Mouse (Mus musculus) left cerebral cortex, adult 2 months (tissue): ENCODE measurements around the gene Tgm5. TPM values are rescaled to one million over a fixed set of nuclear protein-coding genes. Genes with fewer than 3 reads are reported as not detected.

ENCODE experiments used
- DNase-seq, 2 experiments: peaks; one replicate each; pipeline ENCODE4 v3.0.0; 2021 to 2022; ENCODE audit warnings: low spot score in 2 of 2, mixed read lengths in 1 of 2; ENCODE audit errors: extremely low spot score in 1 of 2
- H3K27ac ChIP-seq: fragments of 200-600 bp; 2 replicates; pipeline ENCODE4 v1.8.1; 2022
- H3K4me3 ChIP-seq: fragments of 200-600 bp; 2 replicates; pipeline ENCODE4 v1.8.1; 2022
- CTCF ChIP-seq: fragments of 200-600 bp; IDR thresholded peaks from 2 replicates; pipeline ENCODE4 v1.8.1; 2022; ENCODE audit warnings: antibody characterized with exemption, mild to moderate bottlenecking, moderate library complexity
- intact Hi-C: fragments of 180-260 bp; cut with DNase I; formaldehyde crosslinking; loops from one replicate; pipeline ENCODE4 v1.15.1; 2025
- total RNA-seq, 2 experiments: library from RNA; stranded (reverse); gene quantifications; 2 replicates each; pipeline ENCODE4 v1.2.3; 2021

Gene Tgm5
- total RNA-seq, 2 experiments from 2014 or later, result not detected

DNA sequence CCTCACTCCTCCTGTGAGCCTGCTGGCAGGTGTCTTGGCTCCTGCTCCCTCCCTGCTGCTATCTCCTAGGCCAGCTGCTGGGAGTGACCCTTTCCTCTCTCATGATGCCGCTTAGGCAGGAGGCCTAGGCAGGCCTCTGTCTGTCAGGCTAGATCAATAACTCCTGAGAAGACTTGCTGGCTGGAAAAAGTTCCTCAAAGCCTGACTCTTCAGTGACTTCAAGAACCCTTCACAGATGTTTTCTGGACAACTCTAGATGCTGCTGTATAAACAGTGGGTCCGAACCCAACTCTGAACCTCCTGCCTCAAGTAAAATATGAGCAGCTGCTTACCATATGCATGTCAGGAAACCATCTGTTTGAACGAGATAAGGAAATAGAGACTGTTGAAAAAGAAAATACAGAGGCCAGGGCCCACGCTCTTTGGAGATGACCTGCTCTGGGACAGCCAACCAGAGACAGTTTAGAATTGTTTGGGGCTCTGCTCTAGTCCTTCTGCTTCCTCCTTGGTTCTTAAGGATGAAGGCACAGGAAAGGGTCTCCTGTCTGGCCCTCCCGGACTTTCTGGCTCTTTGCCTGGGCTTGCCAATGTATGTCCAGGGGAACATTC, 48.8 kb downstream of the Tgm5 start, which contains the start of gene Epb42:
Gene Epb42, minus strand, starts transcription at position 340 of the 609 bp plus-strand sequence.
- Histone ChIP-seq H3K4me3 (no peak within 1 kb of the TSS), H3K27ac (no peak within 1 kb of the TSS)
- no peak for TF ChIP-seq CTCF
- no peak for DNase-seq
- intact Hi-C loops, result no loop called here

DNA sequence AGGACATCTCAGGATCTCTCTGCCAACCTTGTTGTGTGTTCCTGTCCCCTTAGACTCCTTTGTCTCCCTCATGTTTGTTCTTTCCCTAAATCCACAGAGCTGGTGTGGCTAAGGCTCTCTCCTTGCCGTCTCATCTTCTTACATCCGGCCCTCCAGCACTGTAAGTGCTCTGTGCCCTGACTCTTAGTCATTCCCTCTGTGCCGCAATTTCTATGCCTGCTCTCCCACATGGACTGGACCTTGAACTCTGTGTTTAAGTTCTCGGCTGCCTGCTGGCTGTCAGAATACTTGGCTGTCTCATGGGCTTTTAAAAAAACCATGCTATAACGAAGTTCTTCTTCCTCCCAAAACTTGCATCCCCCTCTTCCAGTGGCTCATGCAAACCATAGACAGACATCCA, 62.7 kb downstream of the Tgm5 start:
- intact Hi-C loops, result no loop called here
- DNase-seq, result no peak
- TF ChIP-seq CTCF, result no peak

DNA sequence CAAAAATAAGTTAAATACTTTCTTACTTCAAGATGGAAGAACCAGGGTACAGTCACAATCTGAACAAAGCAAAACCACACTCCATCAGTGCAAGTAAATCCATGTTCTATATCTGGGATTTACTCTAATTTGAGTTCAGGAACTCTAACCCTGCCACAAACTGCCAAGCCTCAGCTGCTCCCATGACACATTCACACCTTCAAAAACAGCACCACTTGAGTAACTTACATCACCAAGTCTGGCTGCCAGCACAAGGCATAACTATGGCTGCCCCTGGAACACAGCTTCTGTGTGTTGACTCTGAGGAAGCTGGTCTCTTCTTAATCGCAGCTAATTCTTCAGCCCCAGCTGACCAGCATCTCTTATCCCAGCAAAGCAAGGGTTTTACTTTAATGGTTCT, 68.5 kb downstream of the Tgm5 start:
- DNase-seq, result no peak
- Histone ChIP-seq H3K4me3 (no peak overlapping the region), H3K27ac (no peak overlapping the region)
- TF ChIP-seq CTCF, result no peak
- intact Hi-C loops, result no loop called here

More for the DNA sequence above, 62.7 kb downstream of the Tgm5 start:
- H3K4me3 ChIP-seq, result no peak overlapping the region
- no peak overlapping the region for H3K27ac ChIP-seq

DNA sequence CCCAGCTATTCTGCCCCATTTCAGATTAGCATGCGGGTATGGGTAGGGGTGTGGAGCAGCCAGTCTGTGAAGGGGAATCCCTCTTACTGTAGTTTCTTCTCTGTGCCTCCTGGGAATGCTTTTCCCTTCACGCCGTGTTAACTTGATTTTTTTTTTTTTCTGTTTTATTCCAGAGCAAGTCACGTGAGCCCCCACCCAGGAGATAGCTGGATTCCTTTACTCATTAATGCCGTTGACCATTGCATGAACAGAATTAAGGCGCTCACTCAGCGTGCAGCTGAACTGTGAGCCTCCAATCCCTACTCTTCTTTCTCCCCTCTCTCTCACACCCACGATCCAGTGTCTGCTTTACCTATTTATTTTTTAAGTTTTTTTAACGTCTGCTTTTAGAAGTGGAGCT, 69.4 kb downstream of the Tgm5 start:
- Histone ChIP-seq H3K27ac (no peak overlapping the region), H3K4me3 (no peak overlapping the region)
- intact Hi-C loops, result no loop called here
- TF ChIP-seq CTCF, result no peak
- no peak for DNase-seq

DNA sequence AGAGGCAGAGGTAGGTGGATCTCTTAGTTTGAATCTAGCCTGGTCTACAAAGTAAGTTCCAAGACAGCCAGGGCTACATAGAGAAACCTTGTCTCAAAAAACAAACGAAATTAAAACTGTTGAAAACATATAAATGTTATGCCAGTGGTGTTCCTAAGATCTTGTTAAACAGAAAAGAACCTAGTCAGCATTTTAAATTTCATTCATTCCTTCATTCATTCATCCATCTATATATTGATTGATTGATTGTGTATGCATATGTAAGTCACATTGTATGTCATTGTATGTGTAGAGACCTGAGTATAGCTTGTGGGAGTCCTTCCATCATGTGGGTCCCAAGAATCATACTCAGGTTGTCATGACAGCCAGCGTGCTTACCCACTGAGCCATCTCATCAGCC, 70.1 kb downstream of the Tgm5 start:
- DNase-seq, result no peak
- no peak overlapping the region for H3K4me3 ChIP-seq
- intact Hi-C loops, result no loop called here
- no peak for TF ChIP-seq CTCF
- no peak overlapping the region for H3K27ac ChIP-seq

DNA sequence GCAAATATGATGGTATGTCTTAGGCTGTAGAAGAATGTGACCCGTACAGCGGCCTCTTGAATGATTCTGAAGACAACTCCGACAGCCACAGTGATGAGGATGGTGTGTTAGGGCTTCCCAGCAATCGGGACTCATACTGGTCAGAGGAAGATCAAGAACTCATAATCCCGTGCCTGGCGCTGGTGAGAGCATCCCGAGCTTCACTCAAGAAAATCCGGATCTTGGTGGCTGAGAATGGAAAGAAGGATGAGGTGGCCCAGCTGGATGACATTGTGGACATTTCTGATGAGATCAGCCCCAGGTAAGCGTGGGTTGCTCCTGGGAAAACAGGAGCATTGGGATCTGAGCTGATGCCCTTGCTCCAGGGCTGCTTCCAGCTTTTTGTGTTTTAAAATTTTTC, 73.0 kb downstream of the Tgm5 start:
- TF ChIP-seq CTCF, result no peak
- no peak for DNase-seq
- intact Hi-C loops, result no loop called here
- H3K4me3 ChIP-seq, result no peak overlapping the region
- no peak overlapping the region for H3K27ac ChIP-seq

DNA sequence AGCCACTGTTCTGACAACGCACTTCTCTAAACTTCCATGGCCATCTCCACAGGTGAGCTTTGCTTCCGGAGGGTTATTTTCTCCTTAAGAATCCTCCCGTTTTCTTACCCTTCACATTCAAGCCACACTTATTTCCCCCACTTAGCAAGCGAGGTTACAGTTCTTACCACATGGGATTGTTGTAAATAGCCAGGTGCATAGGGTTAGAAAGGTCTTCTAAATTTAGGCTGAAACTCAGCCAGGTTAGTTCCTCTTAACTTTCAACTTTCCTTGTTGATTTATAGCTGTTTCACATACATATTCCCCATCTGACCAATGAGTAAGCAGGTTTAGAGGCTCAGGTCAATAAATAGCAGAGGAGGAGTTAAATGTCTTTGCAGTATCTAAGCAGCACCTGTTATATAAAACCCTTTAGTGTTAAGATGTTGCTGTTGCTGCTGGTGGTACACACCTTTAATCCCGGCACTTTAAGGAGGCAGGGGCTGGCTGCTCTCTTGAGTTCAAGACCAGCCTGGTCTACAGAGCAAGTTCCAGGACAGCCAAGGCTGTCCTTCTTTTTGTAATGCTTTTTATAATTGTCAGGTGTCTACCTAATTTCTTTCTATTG, 76.5 kb downstream of the Tgm5 start:
- no peak for TF ChIP-seq CTCF
- Histone ChIP-seq H3K4me3 (peak overlapping the region; percentile 88), H3K27ac (no peak overlapping the region)
- no peak for DNase-seq
- intact Hi-C loops, result loop anchor here (2.0 kb wide), 1 partner anchor 32 kb away; the partner anchor contains the start of gene Tmem62

DNA sequence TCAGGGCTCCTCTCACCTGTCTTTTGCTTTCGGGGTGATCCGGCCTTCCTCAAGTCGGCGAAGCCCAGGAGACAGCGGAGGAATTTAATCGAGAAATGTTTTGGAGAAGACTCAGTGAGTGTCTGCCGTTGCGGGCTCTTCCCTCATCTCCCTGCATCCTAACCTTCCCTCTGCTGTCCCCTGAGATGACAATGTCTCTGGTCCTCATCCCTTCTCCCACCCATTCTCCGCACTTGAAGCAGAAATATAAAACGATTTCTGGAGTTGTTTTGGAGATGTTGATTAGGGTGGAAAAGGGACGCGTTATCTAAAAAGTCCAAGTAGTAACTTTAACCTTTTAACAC, 77.0 kb downstream of the Tgm5 start:
- Histone ChIP-seq H3K27ac (peak overlapping the region; percentile 84), H3K4me3 (peak overlapping the region; percentile 88)
- no peak for DNase-seq
- TF ChIP-seq CTCF, result no peak
- intact Hi-C loops, result loop anchor here (2.0 kb wide), 1 partner anchor 32 kb away; the partner anchor contains the start of gene Tmem62

DNA sequence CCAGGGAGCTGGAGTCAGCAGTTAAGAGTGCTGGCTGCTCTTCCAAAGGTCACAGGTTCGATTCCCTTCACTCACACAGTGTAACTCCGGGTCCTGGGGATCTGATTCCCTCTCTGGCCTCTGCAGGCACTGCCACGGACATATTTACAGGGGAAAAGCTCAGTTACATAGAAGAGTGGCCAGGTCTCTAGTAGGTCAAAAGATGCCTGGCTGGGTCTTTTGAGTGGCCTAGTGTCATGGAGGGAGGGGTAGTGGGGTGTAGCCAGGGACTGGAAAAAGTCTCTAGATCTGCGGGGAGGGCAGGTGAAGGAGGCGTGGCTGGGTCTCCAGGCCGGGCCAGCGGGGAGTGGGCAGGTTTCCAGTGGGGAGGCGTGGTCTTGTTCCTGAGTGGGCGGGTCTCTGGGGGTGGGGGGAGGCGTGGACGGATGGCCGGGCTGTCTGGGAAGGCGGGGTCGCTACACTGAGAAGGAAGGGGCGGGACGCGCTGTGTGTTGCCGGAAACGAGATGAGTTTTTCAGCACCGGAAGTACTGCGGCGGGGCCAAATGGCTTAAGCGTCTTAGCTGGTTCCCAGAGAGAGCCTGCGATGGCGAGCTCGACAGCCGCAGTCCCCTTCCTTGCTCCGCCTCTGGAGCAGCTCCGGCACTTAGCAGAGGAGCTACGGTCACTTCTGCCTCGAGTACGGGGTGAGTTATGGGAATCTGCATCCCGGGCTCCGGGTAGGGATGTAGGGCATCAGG, 77.5 kb downstream of the Tgm5 start, which contains the start of gene Ccndbp1:
Gene Ccndbp1, plus strand, starts transcription at position 479 of the 739 bp plus-strand sequence.
- TF ChIP-seq CTCF, result no peak
- Histone ChIP-seq H3K4me3 (peak within 1 kb of the TSS; percentile 88), H3K27ac (peak within 1 kb of the TSS; percentile 84)
- intact Hi-C loops, result loop anchor here (2.0 kb wide), 1 partner anchor 31 kb away; the partner anchor contains the start of gene Tmem62
- DNase-seq, result peak; percentile 74 to 83

DNA sequence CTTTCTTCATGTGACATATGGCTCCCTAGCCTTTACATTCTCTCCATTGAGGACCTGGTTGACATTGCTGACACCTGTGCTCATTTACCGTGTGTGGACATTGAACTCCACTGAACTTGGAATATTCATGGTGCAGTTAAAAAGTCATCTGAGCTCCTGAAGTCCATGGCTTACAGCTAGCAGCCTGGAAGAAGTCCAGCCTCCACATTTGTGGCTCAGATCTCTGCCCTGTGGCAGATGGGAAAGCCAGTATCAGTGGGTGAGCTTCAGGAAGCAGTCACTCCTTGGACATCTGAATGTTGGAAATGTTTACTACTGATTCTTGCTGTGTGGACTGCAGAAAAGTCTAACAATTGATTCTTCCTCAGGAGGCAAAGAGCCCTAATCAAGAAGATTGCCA, 78.7 kb downstream of the Tgm5 start:
- no peak for TF ChIP-seq CTCF
- no peak overlapping the region for H3K4me3 ChIP-seq
- DNase-seq, result no peak
- H3K27ac ChIP-seq, result no peak overlapping the region
- intact Hi-C loops, result no loop called here

DNA sequence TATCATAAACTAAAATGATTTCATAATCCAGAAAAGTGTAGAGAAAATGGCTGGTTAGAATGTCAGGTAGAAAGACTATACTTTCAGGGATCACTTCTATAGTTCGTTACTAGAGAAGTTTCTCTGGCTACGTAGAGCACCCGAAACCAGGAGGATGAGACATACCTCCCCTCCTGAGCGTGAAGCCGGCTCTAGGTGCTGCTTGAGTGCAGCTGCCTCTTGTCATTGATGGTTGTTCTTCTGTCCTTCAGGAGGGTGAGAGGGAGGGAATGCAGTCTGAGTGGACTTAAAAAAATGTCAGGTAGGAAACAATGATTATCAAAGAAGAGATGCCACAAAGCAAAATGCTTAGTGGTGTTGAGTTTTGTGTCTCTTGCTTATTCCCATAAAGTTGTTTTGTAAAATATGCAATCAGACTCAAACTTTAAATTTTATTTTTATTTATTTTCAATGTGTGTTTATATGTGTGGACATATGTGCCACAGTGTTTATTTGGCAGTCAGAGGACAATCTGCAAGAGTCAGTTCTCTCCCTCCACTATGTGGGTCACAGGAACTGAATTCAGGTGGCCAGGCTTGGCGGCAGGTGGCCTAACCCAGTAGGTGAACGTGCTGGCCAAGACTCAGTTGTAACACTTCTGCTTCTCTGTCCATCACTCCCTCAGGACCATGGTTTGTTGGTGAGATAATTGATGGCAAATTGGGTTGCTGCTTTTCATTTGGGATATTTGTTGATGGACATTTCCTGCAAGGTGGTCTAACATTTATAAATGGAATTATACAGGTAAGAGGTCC, 81.4 kb downstream of the Tgm5 start:
- no peak overlapping the region for H3K27ac ChIP-seq
- intact Hi-C loops, result no loop called here
- no peak for TF ChIP-seq CTCF
- no peak for DNase-seq
- no peak overlapping the region for H3K4me3 ChIP-seq
